Mouse (Mus musculus) embryo, embryonic 11.5 days (tissue): ENCODE measurements around the gene C2cd4d.

Experiments
- DNase-seq: peaks from one replicate; pipeline ENCODE4 v3.0.0-alpha.2; 2012; ENCODE audit warnings: low read depth, low spot score

C2cd4d gene

GRCm38 (mm10) chr3:94362138-94362537 lies at the start of gene C2cd4d:
Gene C2cd4d (plus strand): TSS chr3:94362438.
- DNase-seq: no peak

DNA sequence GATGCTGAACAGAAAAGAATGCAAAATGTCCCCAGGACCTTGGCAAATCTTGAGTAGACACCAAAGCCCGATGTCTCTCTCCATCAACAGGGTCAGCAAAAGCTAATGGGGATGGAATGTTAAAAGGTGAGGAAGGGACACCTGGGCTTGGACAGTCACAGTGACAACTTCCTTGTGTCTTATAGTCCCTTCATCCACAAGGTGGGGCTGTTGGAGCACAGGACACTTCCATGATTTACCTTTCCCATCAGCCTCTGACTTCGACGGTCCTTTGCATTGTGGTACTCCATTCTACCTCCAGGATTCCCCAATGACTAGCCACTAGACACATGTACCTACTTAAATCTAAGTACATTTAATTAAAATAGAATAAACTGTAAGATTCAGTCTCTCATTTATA lies 33.6 kb upstream of the C2cd4d start:
- no peak for DNase-seq

DNA sequence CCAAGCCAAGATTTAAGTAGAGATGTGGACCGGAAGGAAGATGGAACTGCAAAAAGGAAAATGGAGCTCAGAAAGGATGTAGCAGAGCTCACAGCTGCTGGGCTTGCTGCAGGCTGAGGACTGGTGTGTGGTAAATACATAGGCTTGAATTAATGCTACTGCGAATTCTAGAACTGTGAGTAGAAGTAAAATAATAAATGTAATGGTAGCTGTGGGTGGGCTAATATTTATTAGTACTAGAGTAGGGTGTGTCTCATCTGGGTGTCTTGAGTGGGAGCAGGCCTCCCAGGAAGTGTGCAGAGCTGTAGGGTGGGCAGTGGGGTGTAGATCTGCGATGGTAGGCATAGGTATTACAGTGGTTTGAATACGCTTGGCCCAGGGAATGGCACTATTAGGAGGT lies 27.8 kb upstream of the C2cd4d start:
- DNase-seq: no peak

DNA sequence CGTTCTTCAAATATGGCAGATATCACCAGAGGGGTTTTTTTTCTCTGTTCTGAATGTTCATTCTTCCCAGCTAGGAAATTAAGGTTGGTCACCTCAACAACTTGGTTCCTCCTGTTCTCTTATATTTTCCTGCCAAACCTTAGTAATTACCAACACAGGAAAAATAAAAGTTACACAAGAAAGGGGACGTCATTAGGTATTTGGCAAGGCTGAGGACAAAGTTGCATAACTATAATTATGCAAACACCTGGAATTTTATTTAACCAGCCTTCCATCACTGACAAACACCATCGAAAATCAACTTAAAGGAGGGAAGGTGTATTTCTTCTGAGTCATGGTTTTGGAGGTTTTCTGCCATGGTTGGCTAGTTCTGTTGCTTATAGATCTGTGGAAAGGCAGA lies 23.7 kb upstream of the C2cd4d start:
- DNase-seq: no peak

GRCm38 (mm10) chr3:94341959-94342422 lies 20.2 kb upstream of the C2cd4d start, which contains the start of gene Them5:
Gene Them5 (plus strand): TSS chr3:94342099.
- no peak for DNase-seq

GRCm38 (mm10) chr3:94342552-94342951 lies 19.7 kb upstream of the C2cd4d start:
- DNase-seq: no peak

GRCm38 (mm10) chr3:94344182-94344581 lies 18.1 kb upstream of the C2cd4d start:
- no peak for DNase-seq

DNA sequence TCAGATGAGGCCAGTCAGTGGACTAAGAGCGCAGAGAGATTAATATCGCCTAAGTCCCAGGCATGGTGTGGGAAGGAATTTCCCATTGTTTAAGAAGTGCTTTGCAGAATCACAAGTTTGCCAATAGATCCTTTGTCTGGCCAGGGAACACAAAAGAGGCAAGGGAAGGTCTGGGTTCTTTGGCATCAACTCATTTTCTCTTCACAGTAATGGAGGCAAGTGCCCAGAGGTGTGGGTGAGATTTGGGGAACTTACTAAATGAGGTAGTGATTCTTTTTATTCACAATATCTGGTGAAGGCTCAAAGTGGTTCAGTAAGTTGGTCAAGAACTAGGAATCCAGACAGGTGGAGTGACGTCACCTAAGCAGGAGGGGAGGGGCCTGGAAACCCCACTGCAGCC lies 17.3 kb upstream of the C2cd4d start:
- no peak for DNase-seq

DNA sequence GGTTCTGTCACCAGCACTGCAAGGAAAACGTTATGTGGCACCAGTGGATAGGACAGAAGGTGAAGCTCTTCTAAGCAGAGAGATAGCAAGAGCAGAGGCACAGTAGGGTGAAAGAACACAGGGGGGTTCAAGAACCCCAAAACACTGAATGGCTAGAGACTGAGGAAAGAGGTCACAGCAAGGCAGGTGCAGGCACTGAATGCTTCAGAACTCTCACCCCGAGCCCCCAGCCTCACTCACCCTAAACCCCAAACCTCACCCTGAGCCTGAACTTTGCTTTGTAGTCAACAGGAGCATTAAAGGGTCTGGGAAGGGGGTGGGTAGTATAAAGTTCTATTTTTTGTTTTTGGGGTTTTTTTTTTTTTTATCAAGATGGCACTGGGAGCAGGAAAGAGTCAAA lies 14.1 kb upstream of the C2cd4d start:
- no peak for DNase-seq

GRCm38 (mm10) chr3:94360812-94361211 lies 1.4 kb upstream of the C2cd4d start:
- no peak for DNase-seq

DNA sequence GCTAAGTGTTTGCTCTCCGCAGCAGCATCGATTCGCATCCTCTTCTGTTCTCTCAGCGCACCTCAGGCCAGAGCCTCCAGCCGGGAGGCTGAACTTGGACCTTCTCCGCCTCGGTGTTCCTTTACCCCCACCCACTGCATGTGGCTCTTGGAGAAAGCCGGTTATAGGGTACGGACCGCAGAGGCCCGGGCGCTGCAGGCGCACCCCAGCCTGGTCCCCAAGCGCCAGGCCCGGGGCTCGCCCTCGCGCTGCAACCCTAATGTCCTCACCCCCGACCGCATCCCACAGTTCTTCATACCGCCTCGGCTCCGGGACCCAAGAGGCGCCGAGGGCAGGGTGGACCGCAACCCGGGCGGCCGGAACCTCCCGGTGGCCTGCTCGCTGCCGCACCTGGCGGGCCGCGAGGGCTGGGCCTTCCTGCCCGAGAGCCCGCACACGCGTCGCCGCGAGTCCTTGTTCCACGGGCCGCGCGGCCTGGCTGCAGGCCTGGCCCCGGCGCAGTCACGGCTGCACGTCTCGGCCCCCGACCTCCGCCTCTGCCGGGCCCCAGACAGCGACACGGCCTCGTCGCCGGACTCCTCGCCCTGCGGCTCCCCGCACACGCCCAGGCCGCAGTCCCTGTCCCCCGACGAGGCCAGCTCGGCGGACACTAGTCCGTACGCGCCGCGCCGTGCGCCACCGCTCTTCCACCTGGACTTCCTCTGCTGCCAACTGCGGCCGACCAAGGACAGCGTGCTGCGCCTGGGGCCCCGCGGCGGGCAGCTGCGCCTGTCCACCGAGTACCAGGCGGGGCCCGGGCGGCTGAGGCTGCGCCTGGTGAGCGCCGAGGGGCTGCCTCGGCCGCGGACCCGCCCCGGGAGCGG lies 1.3 kb downstream of the C2cd4d start:
- DNase-seq: no peak

DNA sequence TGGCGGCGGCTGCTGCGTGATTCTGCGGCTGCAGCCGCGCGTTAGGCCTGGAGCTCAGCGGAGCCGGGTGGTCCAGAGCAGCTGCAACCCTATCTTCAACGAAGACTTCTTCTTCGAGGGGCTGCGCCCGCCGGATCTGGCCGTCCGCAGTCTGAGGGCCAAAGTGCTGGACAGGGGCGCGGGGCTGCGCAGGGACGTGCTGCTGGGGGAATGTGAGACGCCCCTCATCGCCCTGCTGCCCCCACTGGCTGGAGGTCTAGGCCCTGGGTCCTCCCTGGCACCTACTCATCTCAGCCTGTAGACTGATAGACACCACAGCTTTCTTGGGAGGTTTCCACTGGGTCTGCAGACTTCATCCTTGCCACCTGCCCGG lies 1.9 kb downstream of the C2cd4d start:
- DNase-seq: no peak

- peak; percentile 74 for DNase-seq
These were observed 4.5 kb downstream of the C2cd4d start for GRCm38 (mm10) chr3:94366761-94367160.

DNA sequence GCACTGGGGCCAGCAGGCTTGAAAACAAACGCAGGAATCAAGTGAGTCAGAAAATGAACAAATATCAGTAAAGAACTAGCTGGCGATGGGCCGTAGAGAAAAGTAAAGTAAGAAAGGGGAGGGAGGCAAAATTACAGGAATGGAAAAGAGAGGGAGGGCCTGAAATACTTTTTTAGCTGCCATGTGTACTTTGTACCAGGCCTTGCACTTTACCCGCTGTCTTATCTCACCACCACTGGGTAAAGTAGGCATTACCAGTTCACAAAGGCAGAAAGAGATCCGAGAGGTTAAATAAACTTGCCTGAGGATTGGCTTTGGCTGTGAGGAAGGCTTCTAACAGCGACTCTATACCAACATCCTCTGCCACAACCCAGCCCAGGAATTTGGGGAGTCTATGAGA lies 5.3 kb downstream of the C2cd4d start:
- no peak for DNase-seq

GRCm38 (mm10) chr3:94368631-94369030 lies 6.4 kb downstream of the C2cd4d start:
- DNase-seq: no peak

GRCm38 (mm10) chr3:94369709-94370108 lies 7.5 kb downstream of the C2cd4d start:
- DNase-seq: no peak

DNA sequence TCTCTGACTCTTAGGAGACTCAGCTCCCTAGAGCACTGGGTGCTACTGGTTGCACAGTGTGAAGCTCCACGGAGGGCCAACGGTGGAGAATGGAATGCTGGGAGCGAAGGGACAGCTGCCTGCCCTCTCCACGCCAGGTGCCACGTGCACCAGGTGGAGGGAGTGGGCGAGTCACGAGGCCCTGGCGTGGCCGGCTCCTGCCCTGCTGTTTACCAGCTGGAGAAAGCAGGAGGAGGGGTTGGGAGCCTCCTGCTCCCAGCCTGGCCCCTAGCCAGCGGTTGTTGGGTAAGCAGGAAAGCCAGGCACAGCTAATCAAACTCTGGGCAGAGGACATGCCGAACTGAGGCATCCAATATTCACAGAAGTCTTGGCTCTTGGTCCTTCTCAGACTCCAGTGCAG lies 9.4 kb downstream of the C2cd4d start:
- no peak for DNase-seq

DNA sequence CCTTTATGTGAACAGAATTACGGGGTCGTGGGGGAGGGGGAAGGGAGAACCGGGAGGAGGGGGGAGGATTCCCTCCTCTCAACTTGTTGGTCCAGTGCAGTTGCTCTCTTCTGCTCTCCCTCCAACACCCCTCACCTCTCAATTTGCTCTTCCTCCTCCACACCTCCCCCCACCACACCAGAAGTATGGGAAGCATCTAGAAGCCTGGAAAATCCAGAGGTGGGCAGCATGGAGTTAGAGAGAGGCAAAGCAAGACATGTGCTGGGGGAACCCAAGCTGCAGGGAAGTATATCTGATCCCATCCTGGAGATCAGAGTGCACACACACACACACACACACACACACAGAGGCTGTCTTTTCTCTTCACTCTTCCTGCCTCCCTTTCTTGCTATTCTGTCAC lies 9.8 kb downstream of the C2cd4d start:
- no peak for DNase-seq

DNA sequence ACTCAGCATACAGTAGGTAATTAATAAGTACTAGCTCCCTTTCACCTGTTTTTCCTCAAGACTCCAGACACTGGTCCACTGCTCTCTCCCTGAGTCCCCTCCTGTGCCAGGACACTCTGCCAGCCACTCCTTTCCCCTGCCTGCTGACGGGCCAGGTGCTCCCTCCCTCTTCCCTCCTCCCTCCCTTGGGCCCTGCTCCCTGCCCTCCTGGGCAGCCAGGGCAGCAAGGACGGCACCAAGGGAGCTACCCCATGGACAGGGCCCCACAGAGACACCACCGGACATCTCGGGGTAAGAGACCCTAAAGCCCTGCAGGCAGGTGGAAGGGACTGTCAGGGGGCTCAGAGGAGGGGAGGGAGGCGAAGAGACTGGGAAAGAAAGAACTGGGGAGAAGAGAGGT lies 10.4 kb downstream of the C2cd4d start, which contains the start of gene Rorc:
Rorc (plus strand) TSS at position 154 of the 400 bp plus-strand sequence.
- no peak for DNase-seq

DNA sequence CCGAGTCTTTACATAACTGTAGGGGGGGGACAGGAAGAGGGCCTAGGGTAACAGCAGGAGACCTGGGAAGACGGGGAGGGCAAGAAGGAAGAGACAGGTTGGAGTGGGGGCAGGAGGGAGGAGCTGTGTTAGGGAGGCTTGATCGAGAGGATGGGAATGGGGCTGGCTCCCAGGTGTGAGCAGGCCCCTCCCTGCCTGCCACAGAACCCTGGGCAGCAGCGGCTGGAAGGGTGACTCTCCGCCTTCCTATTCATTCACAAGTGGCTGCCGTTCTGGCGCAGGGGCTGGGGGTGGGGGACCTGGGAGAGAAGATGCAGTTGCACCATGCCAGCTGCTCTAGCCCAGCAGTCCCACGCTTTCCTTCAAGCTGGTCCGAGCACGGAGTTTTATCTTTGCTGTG lies 10.9 kb downstream of the C2cd4d start:
- no peak for DNase-seq

DNA sequence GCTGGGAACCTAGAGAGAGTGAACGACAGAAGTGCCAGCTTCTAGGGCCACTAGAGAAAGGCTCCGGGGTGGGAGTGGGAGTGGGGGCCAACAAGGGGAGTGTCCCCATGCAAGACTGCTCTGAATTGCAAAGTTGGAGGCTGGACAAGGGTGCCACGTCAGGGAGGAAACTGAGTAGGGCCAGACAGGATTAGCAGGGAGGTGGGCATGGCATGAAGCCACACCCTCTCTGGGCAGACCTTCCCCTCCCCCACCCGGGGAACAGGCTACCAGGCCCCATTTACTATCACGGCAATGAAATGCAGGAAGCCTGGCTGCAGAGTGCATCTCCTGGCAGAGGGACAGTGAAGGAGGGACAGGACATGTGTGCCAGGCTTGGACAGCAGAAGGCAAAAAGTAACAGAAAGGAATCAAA lies 11.4 kb downstream of the C2cd4d start:
- no peak for DNase-seq

DNA sequence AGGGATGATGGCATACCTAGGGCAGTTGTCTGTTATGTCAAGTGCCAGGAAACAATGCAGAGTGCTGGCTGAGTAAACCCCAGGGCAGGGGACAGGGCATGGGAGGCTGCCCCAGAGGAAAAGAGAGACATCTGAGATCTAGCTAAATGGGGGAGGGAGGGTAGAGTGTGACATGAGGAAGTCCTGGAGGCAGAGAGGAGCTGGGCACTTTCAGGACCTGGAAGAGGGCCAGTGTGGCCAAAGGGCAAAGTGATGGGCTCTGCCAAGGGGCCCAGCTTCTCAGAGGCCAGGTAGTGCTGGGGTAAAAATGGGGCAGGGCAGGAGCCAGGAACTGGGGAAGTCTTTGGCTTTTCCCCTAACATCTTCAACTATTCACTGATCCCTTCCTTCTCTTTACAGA lies 12.4 kb downstream of the C2cd4d start:
- no peak for DNase-seq

DNA sequence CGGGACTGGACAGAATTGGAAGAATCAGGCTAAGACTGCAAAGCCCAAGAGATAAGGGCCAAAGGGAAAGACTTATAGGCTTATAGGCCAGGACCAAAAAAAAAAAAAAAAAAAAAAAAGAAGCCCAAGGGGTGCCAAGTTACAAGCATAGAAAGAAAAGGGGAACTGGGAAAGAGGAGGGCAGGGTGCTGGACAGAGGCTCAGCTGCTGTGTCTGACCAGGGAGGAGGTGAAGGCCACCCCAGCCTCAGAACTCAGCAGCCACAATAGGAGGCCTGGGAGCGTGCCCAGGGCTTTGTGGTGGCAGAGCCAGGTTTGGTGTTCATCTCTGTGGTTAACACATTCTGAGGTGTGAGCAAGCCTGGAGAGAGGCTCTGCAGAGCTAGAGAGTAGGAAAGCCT lies 12.9 kb downstream of the C2cd4d start:
- DNase-seq: no peak

- DNase-seq: no peak
These were observed 13.6 kb downstream of the C2cd4d start for GRCm38 (mm10) chr3:94375861-94376260.
